Mouse (Mus musculus): ENCODE measurements around the gene Olfr1394. TPM values are rescaled to one million over a fixed set of nuclear protein-coding genes. Genes with fewer than 3 reads are reported as not detected.

The Olfr1394 gene
- under 1 TPM in 8 of 26 experiments, not detected in 18; 0.21 to 0.89 (median 0.54) TPM for total RNA-seq (2018; cell fraction: chromatin; rRNA removed)
- under 1 TPM in 1 of 26 experiments, not detected in 25; 0.06 TPM for total RNA-seq (2018; cell fraction: cytosol; rRNA removed)
- under 1 TPM in 5 of 26 experiments, not detected in 21; 0.16 to 0.26 (median 0.18) TPM for total RNA-seq (2018; cell fraction: nucleus; rRNA removed)
- not detected in 3 replicates for polyA plus RNA-seq (2018)

DNA sequence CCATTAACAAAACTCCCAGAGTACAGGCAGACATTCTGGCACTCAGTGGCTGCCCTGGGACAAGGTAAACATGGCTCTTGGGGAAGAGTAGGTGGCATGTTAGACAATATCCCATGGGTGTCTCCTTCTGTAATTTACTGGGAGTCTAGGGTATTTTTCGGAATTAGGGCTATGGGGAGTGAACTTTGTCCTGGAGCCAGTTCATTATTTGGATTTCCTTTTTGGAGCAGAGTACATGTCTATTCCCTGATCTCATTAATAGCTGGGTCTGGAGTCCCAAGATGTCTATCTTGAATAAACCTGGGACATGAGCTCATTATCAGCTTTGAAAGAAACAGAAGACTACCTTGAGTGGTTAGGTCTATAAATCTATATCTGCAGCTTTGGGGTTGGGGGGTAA is at the start of gene Olfr1394:
TSS of gene Olfr1394 (plus strand) at position 301 of the 400 bp plus-strand sequence.
- Histone ChIP-seq H3K27ac (no peak within 1 kb of the TSS), H3K36me3 (ENCODE audit: inconsistent target) (no peaks in the 10 kb centered on the region), H3K4me3 (ENCODE audit: inconsistent target) (no peak within 1 kb of the TSS), H3K79me2 (ENCODE audit: inconsistent target) (no peaks in the 10 kb centered on the region)
- WGBS (ENCODE audit: missing documents), result 100% methylated on average over 1 of the region's 1 CpGs

DNA sequence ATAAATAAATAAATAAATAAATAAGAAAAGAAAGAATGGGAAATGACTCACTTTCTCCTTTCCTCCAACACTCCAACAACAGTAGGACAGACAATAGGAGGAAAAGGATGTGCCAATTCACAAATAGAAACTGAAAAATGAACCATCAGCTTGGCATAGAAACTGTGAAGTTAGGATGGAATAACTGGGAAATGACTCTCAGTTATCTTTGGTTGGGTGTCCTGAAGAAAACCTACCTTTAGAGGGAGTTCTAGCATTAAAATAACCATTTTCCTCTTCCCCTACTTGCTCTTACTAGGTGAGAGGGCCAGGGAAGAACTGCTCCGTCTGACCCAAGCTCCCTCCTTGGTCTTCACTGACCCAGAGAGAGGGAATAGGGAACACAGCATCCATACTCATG is 48.4 kb upstream of the Olfr1394 start:
- H3K79me2 ChIP-seq (ENCODE audit: inconsistent target), result peaks cover 5% of the 10 kb centered on the region; the same call in 1 of the 2 replicates
- 88% methylated on average over 1 of the region's 1 CpGs for WGBS (ENCODE audit: missing documents)
- H3K27ac ChIP-seq, result no peak overlapping the region
- no peaks in the 10 kb centered on the region; the same call in 1 of the 2 replicates for H3K36me3 ChIP-seq (ENCODE audit: inconsistent target)
- no peak overlapping the region for H3K4me3 ChIP-seq (ENCODE audit: inconsistent target)

DNA sequence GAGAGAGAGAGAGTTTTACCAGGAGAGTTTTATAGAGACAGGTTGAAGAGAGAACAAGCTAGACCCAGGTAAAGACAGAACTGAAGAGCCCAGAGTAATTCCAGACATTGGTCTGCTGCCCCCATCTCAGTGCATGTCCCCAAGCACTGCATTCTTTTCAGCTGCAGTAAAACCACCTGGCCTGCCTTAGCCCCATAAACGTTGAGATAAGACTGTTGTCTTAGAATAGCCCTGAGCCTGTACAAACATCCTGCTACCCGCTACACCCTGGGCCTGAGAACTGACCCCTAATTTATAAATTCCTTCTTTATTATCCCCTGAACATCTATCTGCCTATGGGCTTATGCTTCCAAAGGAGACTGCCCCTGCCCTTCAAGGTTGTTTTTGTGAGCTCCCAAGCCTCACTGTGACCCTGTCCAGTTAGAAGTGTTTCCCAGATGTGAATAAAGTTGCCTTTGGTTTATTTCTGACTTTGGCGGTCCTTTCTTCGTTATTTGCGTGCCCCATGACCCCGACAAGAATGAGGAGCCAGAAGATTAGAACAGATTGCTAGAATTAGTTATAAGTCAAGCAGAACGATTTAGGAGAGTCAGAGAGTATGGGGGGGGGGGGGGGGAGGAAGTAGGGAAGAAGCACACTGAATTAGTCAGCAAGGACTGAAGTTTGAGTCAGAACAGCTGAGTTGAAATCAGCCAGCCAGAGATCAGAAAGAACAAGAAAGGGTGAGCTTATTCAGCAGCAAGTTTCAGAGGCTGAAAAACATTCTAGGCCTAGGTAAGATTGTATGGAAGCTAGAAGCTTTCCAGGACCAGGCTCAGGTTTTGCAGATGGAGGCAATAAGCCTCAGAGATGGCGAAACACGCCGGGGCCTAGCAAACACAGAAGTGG is 46.3 kb upstream of the Olfr1394 start:
- H3K79me2 ChIP-seq (ENCODE audit: inconsistent target), result no peaks in the 10 kb centered on the region; the same call in 1 of the 2 replicates
- no peak overlapping the region for H3K4me3 ChIP-seq (ENCODE audit: inconsistent target)
- H3K27ac ChIP-seq, result no peak overlapping the region
- WGBS (ENCODE audit: missing documents), result 75% methylated on average over 10 of the region's 10 CpGs
- H3K36me3 ChIP-seq (ENCODE audit: inconsistent target), result no peaks in the 10 kb centered on the region

DNA sequence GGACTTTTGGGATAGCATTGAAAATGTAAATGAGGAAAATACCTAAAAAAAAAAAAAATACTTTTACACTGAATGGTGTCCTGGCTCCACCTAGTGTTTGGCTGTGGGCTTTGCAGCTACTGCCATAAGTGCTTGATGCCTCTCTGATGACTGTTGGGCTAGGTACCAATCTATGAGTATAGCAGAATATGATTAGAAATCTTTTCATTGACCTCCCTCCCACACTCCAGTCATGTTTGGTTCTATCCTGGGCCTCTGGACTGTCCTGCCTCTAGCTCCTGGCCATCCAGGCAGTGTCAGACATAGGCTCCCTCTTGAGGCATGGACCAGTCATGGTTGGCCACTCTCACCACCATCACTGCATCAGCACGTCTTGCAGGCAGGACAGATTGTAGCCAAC is 45.3 kb upstream of the Olfr1394 start:
- Histone ChIP-seq H3K36me3 (ENCODE audit: inconsistent target) (no peaks in the 10 kb centered on the region), H3K27ac (no peak overlapping the region), H3K4me3 (ENCODE audit: inconsistent target) (no peak overlapping the region), H3K79me2 (ENCODE audit: inconsistent target) (no peaks in the 10 kb centered on the region; the same call in 1 of the 2 replicates)
- WGBS (ENCODE audit: missing documents), result 27% methylated on average over 1 of the region's 1 CpGs

DNA sequence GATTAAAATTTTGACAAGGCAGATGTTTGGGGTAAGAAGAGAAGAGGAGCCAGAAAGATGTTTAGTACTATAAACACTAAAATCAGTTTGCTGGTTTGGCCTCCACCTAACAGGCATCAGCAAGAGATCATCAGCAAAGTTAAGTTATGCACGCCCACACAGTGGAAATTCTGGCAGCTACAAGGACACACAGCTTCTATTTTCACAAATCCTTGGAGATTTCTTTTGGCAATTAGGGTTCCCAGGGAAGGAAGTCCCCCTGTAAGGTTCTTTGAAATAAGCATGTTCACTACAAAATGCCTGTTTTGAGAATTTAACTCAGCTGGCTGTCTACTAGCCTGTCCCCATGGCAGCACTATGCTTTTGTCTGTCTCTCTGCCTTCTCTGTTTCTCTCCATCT is 43.2 kb upstream of the Olfr1394 start:
- H3K4me3 ChIP-seq (ENCODE audit: inconsistent target), result no peak overlapping the region
- 100% methylated on average over 1 of the region's 1 CpGs for WGBS (ENCODE audit: missing documents)
- H3K79me2 ChIP-seq (ENCODE audit: inconsistent target), result no peaks in the 10 kb centered on the region
- no peaks in the 10 kb centered on the region for H3K36me3 ChIP-seq (ENCODE audit: inconsistent target)
- no peak overlapping the region for H3K27ac ChIP-seq

DNA sequence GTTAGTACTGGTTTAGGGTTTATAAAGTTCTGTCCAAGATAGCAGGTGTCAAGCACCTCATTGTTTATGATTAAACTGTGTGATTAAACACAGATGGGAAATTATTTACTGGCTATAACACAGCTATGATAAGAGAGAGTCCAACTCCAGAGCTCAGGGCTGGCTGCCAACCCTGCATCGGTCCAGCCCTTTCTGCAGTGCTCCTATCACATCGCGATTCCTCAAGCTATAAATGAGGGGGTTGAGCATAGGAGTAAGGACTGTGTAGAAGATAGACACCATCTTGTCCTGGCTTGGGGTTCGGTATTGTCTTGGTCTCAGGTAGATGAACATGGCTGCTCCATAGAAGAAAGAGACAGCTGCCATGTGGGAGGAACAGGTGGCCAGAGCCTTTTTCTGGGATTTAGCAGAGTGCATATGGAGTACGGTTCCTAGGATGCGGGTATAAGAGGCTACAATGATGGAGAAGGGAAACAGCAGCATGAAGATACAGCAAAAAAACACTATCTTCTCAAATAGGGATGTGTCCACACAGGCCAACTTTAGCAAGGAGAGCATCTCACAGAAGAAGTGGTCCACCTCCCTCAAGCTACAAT is 41.5 kb upstream of the Olfr1394 start:
- Histone ChIP-seq H3K36me3 (ENCODE audit: inconsistent target) (no peaks in the 10 kb centered on the region), H3K4me3 (ENCODE audit: inconsistent target) (no peak overlapping the region), H3K27ac (no peak overlapping the region), H3K79me2 (ENCODE audit: inconsistent target) (no peaks in the 10 kb centered on the region)
- 96% methylated on average over 5 of the region's 6 CpGs for WGBS (ENCODE audit: missing documents)

DNA sequence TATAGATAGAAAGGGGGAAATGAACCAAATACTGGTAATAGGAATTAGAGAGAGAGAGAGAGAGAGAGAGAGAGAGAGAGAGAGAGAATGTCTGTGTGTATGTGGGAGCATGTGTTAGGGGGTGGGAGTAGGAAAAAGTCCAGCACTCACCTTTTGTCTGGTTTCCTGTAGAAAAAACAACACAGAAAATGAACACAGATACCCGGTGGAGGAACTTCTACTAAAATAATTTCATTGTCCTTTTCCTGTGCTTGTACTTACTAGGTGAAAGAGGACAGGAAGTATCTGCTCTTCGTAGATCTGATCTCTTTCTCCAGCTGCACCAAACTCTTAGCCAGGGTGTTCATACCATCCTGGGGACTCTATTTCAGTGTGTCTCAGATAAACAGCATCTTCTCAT is 40.0 kb upstream of the Olfr1394 start:
- Histone ChIP-seq H3K4me3 (ENCODE audit: inconsistent target) (no peak overlapping the region), H3K79me2 (ENCODE audit: inconsistent target) (no peaks in the 10 kb centered on the region)

DNA sequence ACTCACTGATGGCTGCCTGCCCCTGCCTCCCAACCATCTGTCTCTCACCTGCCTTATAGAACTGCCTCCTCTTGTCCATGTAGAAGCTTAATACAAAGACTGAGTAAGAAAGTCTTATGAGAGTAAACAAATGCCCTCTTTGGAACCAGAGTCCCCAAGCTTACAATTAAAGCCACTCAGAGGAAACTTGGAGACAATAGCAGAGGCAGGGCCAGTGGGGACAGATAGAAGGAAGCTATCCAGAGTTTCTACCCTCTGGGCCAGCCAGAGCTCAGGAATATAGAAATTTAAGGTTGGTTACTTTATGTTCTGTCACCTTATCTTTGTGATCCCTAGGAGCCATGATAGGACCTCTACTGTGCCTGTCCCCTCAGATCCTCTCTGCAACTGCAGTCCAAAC is 39.4 kb upstream of the Olfr1394 start, which contains the start of gene Olfr1396:
TSS of gene Olfr1396 (minus strand) at position 101 of the 400 bp plus-strand sequence.
- no peak within 1 kb of the TSS for H3K4me3 ChIP-seq (ENCODE audit: inconsistent target)
- no peaks in the 10 kb centered on the region for H3K36me3 ChIP-seq (ENCODE audit: inconsistent target)
- H3K27ac ChIP-seq, result no peak within 1 kb of the TSS

More for the DNA sequence above, 40.0 kb upstream of the Olfr1394 start:
- no peaks in the 10 kb centered on the region for H3K36me3 ChIP-seq (ENCODE audit: inconsistent target)
- WGBS (ENCODE audit: missing documents), result 15% methylated on average over 2 of the region's 2 CpGs
- no peak overlapping the region for H3K27ac ChIP-seq

DNA sequence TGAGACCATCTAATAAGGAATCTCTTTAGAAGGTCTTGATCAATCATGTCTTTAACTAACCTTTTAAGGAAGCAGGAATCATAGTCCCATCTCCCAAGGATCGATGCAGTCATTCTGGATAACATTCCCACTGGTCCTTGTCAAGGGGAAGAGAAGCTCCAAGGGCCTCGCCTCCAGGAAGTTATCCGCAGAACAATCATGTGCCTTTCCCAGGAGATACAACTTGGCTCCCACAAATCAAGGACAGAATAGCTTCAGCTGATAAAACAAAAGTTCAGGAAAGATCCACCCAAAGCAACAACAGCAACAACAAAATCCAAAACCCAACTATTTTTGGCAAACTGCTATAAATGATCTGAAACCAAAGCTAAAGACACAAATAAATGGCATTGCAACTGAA is 34.5 kb upstream of the Olfr1394 start:
- WGBS (ENCODE audit: missing documents), result 81% methylated on average over 3 of the region's 3 CpGs
- no peak overlapping the region for H3K4me3 ChIP-seq (ENCODE audit: inconsistent target)
- H3K36me3 ChIP-seq (ENCODE audit: inconsistent target), result no peaks in the 10 kb centered on the region
- H3K27ac ChIP-seq, result no peak overlapping the region
- no peaks in the 10 kb centered on the region for H3K79me2 ChIP-seq (ENCODE audit: inconsistent target)

More for the DNA sequence above, 39.4 kb upstream of the Olfr1394 start, which contains the start of gene Olfr1396:
- H3K79me2 ChIP-seq (ENCODE audit: inconsistent target), result no peaks in the 10 kb centered on the region

DNA sequence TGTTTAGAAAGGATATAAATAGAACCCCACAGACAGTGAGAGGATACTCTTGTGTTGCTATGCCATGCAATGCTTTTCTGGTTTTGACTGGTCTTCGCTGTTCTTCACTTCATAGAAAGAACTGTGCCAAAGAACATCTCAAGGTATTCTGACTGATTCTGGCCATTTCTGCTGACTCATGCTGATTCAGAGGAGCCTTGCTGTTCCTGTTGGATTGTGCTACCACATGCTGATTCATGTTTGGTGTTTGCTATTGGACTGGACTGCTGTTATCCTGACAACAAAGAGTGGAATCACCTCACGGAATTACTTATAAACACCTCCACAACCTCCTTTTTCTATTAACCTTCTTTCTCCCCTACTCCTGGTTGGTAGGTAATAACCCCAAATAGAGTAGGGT is 30.0 kb upstream of the Olfr1394 start:
- H3K4me3 ChIP-seq (ENCODE audit: inconsistent target), result no peak overlapping the region
- no peaks in the 10 kb centered on the region for H3K36me3 ChIP-seq (ENCODE audit: inconsistent target)
- no peak overlapping the region for H3K27ac ChIP-seq
- WGBS (ENCODE audit: missing documents), result 90% methylated on average over 2 of the region's 2 CpGs
- H3K79me2 ChIP-seq (ENCODE audit: inconsistent target), result no peaks in the 10 kb centered on the region

DNA sequence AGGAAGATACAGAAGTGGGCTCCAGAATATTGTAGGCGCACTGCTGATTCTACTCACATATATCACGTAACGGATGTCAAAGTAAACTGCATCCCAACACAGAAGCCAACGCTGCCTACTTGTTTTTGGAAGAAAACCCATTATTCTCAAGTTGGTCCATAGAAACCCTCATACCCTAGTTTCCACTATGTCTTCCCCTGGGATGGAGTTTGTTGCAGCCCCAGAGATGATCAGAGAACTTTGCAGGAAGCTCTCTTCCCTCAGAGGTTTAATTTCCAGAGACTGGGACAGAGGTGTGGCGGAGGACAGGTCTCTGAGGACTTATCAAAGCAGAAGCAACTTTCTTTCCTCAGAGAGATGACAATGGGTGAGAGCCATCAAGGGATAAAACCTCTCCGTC is 12.2 kb upstream of the Olfr1394 start, which contains the start of gene Olfr1395:
TSS of gene Olfr1395 (plus strand) at position 301 of the 400 bp plus-strand sequence.
- Histone ChIP-seq H3K79me2 (ENCODE audit: inconsistent target) (no peaks in the 10 kb centered on the region), H3K36me3 (ENCODE audit: inconsistent target) (no peaks in the 10 kb centered on the region), H3K4me3 (ENCODE audit: inconsistent target) (no peak within 1 kb of the TSS), H3K27ac (no peak within 1 kb of the TSS)
- WGBS (ENCODE audit: missing documents), result 97% methylated on average over 6 of the region's 6 CpGs

DNA sequence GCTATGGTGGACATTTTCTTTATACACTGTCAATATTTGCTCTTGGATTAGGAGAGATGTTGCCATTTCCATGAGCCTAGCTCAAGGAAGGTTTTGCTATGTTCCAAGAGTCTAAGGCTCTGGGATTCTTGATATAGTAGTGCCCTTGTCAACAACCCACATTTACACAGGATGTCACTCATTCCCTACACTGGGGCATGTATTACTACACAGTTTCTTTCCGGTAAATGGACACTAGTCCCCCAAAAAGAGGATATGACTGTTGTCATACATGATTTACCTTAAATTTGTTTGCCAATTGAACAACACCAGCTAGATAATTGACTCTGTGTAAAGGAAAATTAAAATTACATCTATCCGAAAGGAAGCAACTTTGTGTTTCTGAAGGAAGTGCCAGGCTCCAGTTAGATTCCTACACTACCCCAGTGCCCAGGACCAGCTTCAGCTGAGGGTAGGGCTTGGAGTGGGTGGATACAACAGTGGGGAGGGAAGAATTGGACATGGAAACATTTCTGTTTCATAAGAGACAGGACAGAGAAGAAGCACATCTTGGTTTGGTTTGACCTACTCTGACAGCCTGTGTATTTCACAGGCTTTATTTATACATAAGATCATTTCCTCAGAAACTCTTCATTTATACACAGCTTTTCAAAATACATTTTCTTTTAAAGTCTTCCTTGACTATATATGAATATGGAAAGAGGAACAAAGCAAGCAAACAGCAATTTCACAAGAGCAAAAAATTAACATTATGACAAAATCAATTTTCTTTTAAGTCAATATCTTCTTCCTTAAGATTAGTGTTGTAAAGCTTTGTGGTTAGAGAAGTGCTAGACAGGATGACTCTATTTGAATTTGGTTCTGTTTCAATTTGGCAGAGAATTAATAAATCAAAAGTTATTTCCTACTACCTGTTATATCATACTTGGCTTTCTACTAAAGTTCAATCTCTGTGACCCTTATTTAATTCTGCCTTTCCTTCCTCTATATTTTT is 2.9 kb downstream of the Olfr1394 start:
- H3K4me3 ChIP-seq (ENCODE audit: inconsistent target), result no peak overlapping the region
- no peak overlapping the region for H3K27ac ChIP-seq
- H3K79me2 ChIP-seq (ENCODE audit: inconsistent target), result no peaks in the 10 kb centered on the region
- 66% methylated on average over 2 of the region's 2 CpGs for WGBS (ENCODE audit: missing documents)
- H3K36me3 ChIP-seq (ENCODE audit: inconsistent target), result no peaks in the 10 kb centered on the region

DNA sequence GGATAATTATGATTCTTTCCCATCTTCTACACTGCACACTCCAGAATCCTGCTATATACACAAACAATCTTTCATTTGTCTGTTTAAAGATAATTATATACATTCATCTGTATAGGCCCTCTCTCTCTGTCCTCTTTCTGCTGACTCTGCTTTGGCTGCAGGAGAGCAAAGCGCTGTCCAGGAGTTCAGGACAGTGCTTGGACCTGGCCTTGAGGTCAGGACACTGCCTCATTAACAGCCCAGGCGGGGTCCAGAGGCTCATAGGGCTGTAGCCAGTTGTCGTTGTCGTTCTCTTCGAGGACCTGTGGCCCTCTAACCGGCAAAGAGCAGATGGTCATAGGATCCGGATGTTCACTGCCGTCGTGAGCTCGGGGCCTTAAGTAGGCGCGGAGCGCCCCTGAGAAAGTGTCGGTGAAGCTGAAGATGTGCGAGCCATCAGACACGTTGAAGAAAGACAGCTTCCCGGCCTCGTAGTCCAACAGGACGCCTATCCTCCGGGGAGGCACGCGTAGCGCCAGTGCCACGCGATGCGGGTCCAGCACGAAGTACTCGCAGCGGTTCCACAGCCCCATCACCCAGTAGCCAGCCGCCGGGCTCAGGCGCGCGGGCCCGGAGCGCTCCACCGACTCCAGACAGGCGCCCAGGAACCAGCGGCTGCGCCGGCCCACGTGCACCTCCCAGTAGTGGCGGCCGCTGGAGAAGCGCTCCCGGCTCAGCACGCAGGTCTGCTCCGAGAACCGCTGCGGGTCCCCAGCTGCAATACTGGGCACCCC is 14.8 kb downstream of the Olfr1394 start:
- no peak overlapping the region for H3K27ac ChIP-seq
- 37% methylated on average over 50 of the region's 50 CpGs for WGBS (ENCODE audit: missing documents)
- H3K4me3 ChIP-seq (ENCODE audit: inconsistent target), result no peak overlapping the region
- H3K36me3 ChIP-seq (ENCODE audit: inconsistent target), result no peaks in the 10 kb centered on the region
- no peaks in the 10 kb centered on the region for H3K79me2 ChIP-seq (ENCODE audit: inconsistent target)
